Mouse (Mus musculus) MEL (cell line): ENCODE results near the gene Ciao2a. TPM values are rescaled to one million over a fixed set of nuclear protein-coding genes. Genes with fewer than 3 reads are reported as not detected.

Experiments
- DNase-seq: peaks from one replicate; pipeline ENCODE4 v3.0.0; 2011; ENCODE audit warnings: low read depth, low spot score
- H3K27ac ChIP-seq: 2 replicates; pipeline ENCODE4 v1.5.1; 2012; ENCODE audit warnings: low read depth, mild to moderate bottlenecking, control low read depth, low read length, moderate library complexity; ENCODE audit not compliant: control insufficient read depth
- H3K27me3 ChIP-seq, 2 experiments: fragments of 150-350 bp in 1 of 2; sonication (generic) in 1 of 2; 2 replicates each; pipeline ENCODE4 v1.6.1; 2012; ENCODE audit warnings: low read length in 2 of 2, mild to moderate bottlenecking in 2 of 2, improper control_type of control experiment in 1 of 2, moderate library complexity in 1 of 2; ENCODE audit not compliant: insufficient read depth in 2 of 2, control insufficient read depth in 1 of 2
- H3K36me3 ChIP-seq, 2 experiments: 2 replicates each; pipeline ENCODE4 v1.6.1; 2012 to 2014; ENCODE audit warnings: low read length in 2 of 2, improper control_type of control experiment in 1 of 2, inconsistent platforms in 1 of 2, mild to moderate bottlenecking in 1 of 2; ENCODE audit not compliant: insufficient read depth in 2 of 2, control insufficient read depth in 1 of 2
- H3K4me1 ChIP-seq, 2 experiments: fragments of 150-350 bp in 1 of 2; sonication (generic) in 1 of 2; 2 replicates each; pipeline ENCODE4 v1.6.1; 2012; ENCODE audit warnings: low read length in 2 of 2, improper control_type of control experiment in 1 of 2, mild to moderate bottlenecking in 1 of 2; ENCODE audit not compliant: insufficient read depth in 2 of 2, control insufficient read depth in 1 of 2
- H3K4me3 ChIP-seq, 2 experiments: fragments of 150-350 bp in 1 of 2; sonication (generic) in 1 of 2; 2 replicates each; pipeline ENCODE4 v1.5.1; 2012; ENCODE audit warnings: low read depth in 2 of 2, low read length in 2 of 2, mild to moderate bottlenecking in 2 of 2, moderate library complexity in 2 of 2, control low read depth in 1 of 2, improper control_type of control experiment in 1 of 2; ENCODE audit not compliant: control insufficient read depth in 1 of 2, insufficient read depth in 1 of 2
- H3K79me2 ChIP-seq: 2 replicates; pipeline ENCODE4 v1.6.1; 2012; ENCODE audit warnings: mild to moderate bottlenecking, low read length, moderate library complexity; ENCODE audit not compliant: control insufficient read depth, poor library complexity, insufficient read depth
- H3K9ac ChIP-seq: 2 replicates; pipeline ENCODE4 v1.6.1; 2012; ENCODE audit warnings: low read depth, mild to moderate bottlenecking, control low read depth, low read length, moderate library complexity; ENCODE audit not compliant: control insufficient read depth, poor library complexity, severe bottlenecking
- H3K9me3 ChIP-seq: fragments of 150-350 bp; sonication (generic); replicated peaks from 2 replicates; pipeline ENCODE4 v1.6.1; 2012; ENCODE audit warnings: mild to moderate bottlenecking, low read length, improper control_type of control experiment, moderate library complexity; ENCODE audit not compliant: insufficient read depth
- CHD1 ChIP-seq: IDR thresholded peaks from 2 replicates; pipeline ENCODE4 v1.6.1; 2012; ENCODE audit warnings: low read depth, mild to moderate bottlenecking, inconsistent platforms, low read length, improper control_type of control experiment
- CTCF ChIP-seq, 3 experiments: IDR thresholded peaks in 2 of 3; conservative IDR thresholded peaks in 1 of 3; 2 replicates each; pipeline ENCODE4 v1.5.1; 2011 to 2012; ENCODE audit warnings: low read length in 3 of 3, low read depth in 2 of 3, mild to moderate bottlenecking in 2 of 3, improper control_type of control experiment in 1 of 3, inconsistent platforms in 1 of 3, mixed read lengths in 1 of 3, moderate library complexity in 1 of 3; ENCODE audit not compliant: control insufficient read depth in 1 of 3, insufficient read depth in 1 of 3, poor library complexity in 1 of 3, severe bottlenecking in 1 of 3
- E2F4 ChIP-seq: IDR thresholded peaks from 2 replicates; pipeline ENCODE4 v1.6.1; 2011; ENCODE audit warnings: low read depth, low read length, improper control_type of control experiment, borderline replicate concordance
- ELF1 ChIP-seq: IDR thresholded peaks from 2 replicates; pipeline ENCODE4 v1.6.1; 2014; ENCODE audit warnings: low read depth, mild to moderate bottlenecking, inconsistent platforms, low read length, improper control_type of control experiment, moderate library complexity
- EP300 ChIP-seq, 2 experiments: IDR thresholded peaks; 2 replicates each; pipeline ENCODE4 v1.6.1; 2011; ENCODE audit warnings: improper control_type of control experiment in 2 of 2, low read length in 2 of 2, low read depth in 1 of 2, mild to moderate bottlenecking in 1 of 2
- ETS1 ChIP-seq: IDR thresholded peaks from 2 replicates; pipeline ENCODE4 v1.6.1; 2012; ENCODE audit warnings: low read depth, mild to moderate bottlenecking, inconsistent platforms, low read length, improper control_type of control experiment, moderate library complexity
- GABPA ChIP-seq: IDR thresholded peaks from 2 replicates; pipeline ENCODE4 v1.6.1; 2012; ENCODE audit warnings: low read depth, mild to moderate bottlenecking, inconsistent platforms, low read length, improper control_type of control experiment, moderate library complexity
- HCFC1 ChIP-seq: IDR thresholded peaks from 2 replicates; pipeline ENCODE4 v1.6.1; 2012; ENCODE audit warnings: low read depth, mild to moderate bottlenecking, inconsistent platforms, low read length, improper control_type of control experiment, moderate library complexity
- KAT2A ChIP-seq: conservative IDR thresholded peaks from 2 replicates; pipeline ENCODE4 v1.6.1; 2012; ENCODE audit warnings: low read depth, low read length, improper control_type of control experiment, inconsistent platforms
- MAFK ChIP-seq: IDR thresholded peaks from 2 replicates; pipeline ENCODE4 v1.6.1; 2011; ENCODE audit warnings: low read depth, mild to moderate bottlenecking, low read length, improper control_type of control experiment, borderline replicate concordance
- MAX ChIP-seq: IDR thresholded peaks from 2 replicates; pipeline ENCODE4 v1.6.1; 2011; ENCODE audit warnings: low read length, improper control_type of control experiment
- MAZ ChIP-seq: IDR thresholded peaks from 2 replicates; pipeline ENCODE4 v1.6.1; 2012; ENCODE audit warnings: low read depth, mild to moderate bottlenecking, inconsistent platforms, low read length, improper control_type of control experiment
- MXI1 ChIP-seq: IDR thresholded peaks from 2 replicates; pipeline ENCODE4 v1.6.1; 2011; ENCODE audit warnings: mild to moderate bottlenecking, low read depth, low read length, improper control_type of control experiment
- MYB ChIP-seq: IDR thresholded peaks from 2 replicates; pipeline ENCODE4 v1.6.1; 2011; ENCODE audit warnings: mild to moderate bottlenecking, low read depth, low read length, improper control_type of control experiment
- MYC ChIP-seq: IDR thresholded peaks from 2 replicates; pipeline ENCODE4 v1.6.1; 2011; ENCODE audit warnings: low read depth, mild to moderate bottlenecking, low read length, improper control_type of control experiment, moderate library complexity
- NELFE ChIP-seq: IDR thresholded peaks from 2 replicates; pipeline ENCODE4 v1.6.1; 2011; ENCODE audit warnings: low read depth, low read length, improper control_type of control experiment
- POLR2A ChIP-seq, 2 experiments: IDR thresholded peaks; 2 replicates each; pipeline ENCODE4 v1.6.1; 2011 to 2012; ENCODE audit warnings: low read length in 2 of 2, mild to moderate bottlenecking in 2 of 2, control low read depth in 1 of 2, improper control_type of control experiment in 1 of 2, low read depth in 1 of 2, moderate library complexity in 1 of 2; ENCODE audit not compliant: control insufficient read depth in 1 of 2, insufficient read depth in 1 of 2, poor library complexity in 1 of 2
- POLR2AphosphoS2 ChIP-seq: IDR thresholded peaks from 2 replicates; pipeline ENCODE4 v1.6.1; 2011; ENCODE audit warnings: low read length, improper control_type of control experiment
- POLR2AphosphoS5 ChIP-seq: IDR thresholded peaks from 2 replicates; pipeline ENCODE4 v1.6.1; 2012; ENCODE audit warnings: low read depth, borderline replicate concordance, mild to moderate bottlenecking, inconsistent platforms, low read length, moderate library complexity, mixed read lengths
- RAD21 ChIP-seq: IDR thresholded peaks from 2 replicates; pipeline ENCODE4 v1.6.1; 2011; ENCODE audit warnings: mild to moderate bottlenecking, low read depth, low read length, improper control_type of control experiment
- RCOR1 ChIP-seq: IDR thresholded peaks from 2 replicates; pipeline ENCODE4 v1.6.1; 2012; ENCODE audit warnings: low read depth, mild to moderate bottlenecking, inconsistent platforms, low read length, improper control_type of control experiment
- SIN3A ChIP-seq: IDR thresholded peaks from 2 replicates; pipeline ENCODE4 v1.6.1; 2012; ENCODE audit warnings: low read length, improper control_type of control experiment, inconsistent platforms
- SMC3 ChIP-seq: IDR thresholded peaks from 2 replicates; pipeline ENCODE4 v1.6.1; 2011; ENCODE audit warnings: low read depth, low read length, improper control_type of control experiment
- TAL1 ChIP-seq: IDR thresholded peaks from 2 replicates; pipeline ENCODE4 v1.6.1; 2012; ENCODE audit warnings: mild to moderate bottlenecking, inconsistent platforms, low read length, moderate library complexity, mixed read lengths
- TBP ChIP-seq: IDR thresholded peaks from 2 replicates; pipeline ENCODE4 v1.8.0; 2011; ENCODE audit warnings: low read depth, low read length, improper control_type of control experiment
- TCF12 ChIP-seq: IDR thresholded peaks from 2 replicates; pipeline ENCODE4 v1.6.1; 2014; ENCODE audit warnings: low read depth, mild to moderate bottlenecking, inconsistent platforms, low read length, improper control_type of control experiment, moderate library complexity
- UBTF ChIP-seq: IDR thresholded peaks from 2 replicates; pipeline ENCODE4 v1.6.1; 2012; ENCODE audit warnings: low read depth, mild to moderate bottlenecking, inconsistent platforms, low read length, improper control_type of control experiment, moderate library complexity, borderline replicate concordance; ENCODE audit not compliant: insufficient read depth
- USF1 ChIP-seq: IDR thresholded peaks from 2 replicates; pipeline ENCODE4 v1.6.1; 2014; ENCODE audit warnings: low read depth, mild to moderate bottlenecking, inconsistent platforms, low read length, improper control_type of control experiment, moderate library complexity
- ZC3H11A ChIP-seq: IDR thresholded peaks from 2 replicates; pipeline ENCODE4 v1.6.1; 2012; ENCODE audit warnings: low read depth, mild to moderate bottlenecking, inconsistent platforms, low read length, improper control_type of control experiment
- ZKSCAN1 ChIP-seq: IDR thresholded peaks from 2 replicates; pipeline ENCODE4 v1.6.1; 2012; ENCODE audit warnings: low read depth, mild to moderate bottlenecking, inconsistent platforms, low read length, improper control_type of control experiment, moderate library complexity
- ZMIZ1 ChIP-seq: IDR thresholded peaks from 2 replicates; pipeline ENCODE4 v1.6.1; 2012; ENCODE audit warnings: low read depth, mild to moderate bottlenecking, inconsistent platforms, low read length, improper control_type of control experiment, moderate library complexity
- ZNF384 ChIP-seq: IDR thresholded peaks from 2 replicates; pipeline ENCODE4 v1.6.1; 2012; ENCODE audit warnings: low read depth, mild to moderate bottlenecking, inconsistent platforms, low read length, improper control_type of control experiment
- polyA plus RNA-seq, 2 experiments: library from polyadenylated mRNA; stranded (reverse) in 1 of 2; unstranded in 1 of 2; fragments of >175 nt in 1 of 2; fragments of >200 nt in 1 of 2; gene quantifications; 2 replicates each; pipeline versions ENCODE4 v1.2.1 to v1.2.4; 2012; ENCODE audit warnings: low replicate concordance in 2 of 2, low read depth in 1 of 2; ENCODE audit not compliant: insufficient read length in 2 of 2, insufficient read depth in 1 of 2, missing spikeins in 1 of 2
- total RNA-seq: library from RNA; depleted of rRNA; stranded (reverse); fragments of 300-350 nt; gene quantifications from 2 replicates; pipeline ENCODE4 v1.2.3, GENCODE M21; 2012

Ciao2a gene
- total and polyA plus RNA-seq, 3 experiments, result 88.1 to 121 TPM; not detected in 1

- DNase-seq, result no peak
- Histone ChIP-seq H3K27ac (peak overlapping the region; percentile 96), H3K9ac (peak overlapping the region; percentile 25), H3K9me3 (no peaks in the 10 kb centered on the region), H3K79me2 (no peaks in the 10 kb centered on the region), H3K4me1 (peaks cover 34 to 59% of the 10 kb centered on the region in 2 experiments), H3K4me3 (peak overlapping the region; percentile 18 to 32; a peak in 3 of 4 replicates), H3K36me3 (peaks cover 0 to 39% of the 10 kb centered on the region in 2 experiments; a peak in 2 of 4 replicates), H3K27me3 (no peaks in the 10 kb centered on the region)
- no peak for TF ChIP-seq MAFK
- no peak for TF ChIP-seq TBP
- TF ChIP-seq POLR2AphosphoS2, result no peak
- no peak for TF ChIP-seq HCFC1
- TF ChIP-seq MXI1, result 0 out of 2 replicates have a peak, but pooled peaks have one; percentile 49
- TF ChIP-seq ZNF384, result no peak
- TF ChIP-seq CTCF (IDR thresholded peaks at IDR 0.05 in 2 of 3, conservative IDR thresholded peaks at IDR 0.05 in 1 of 3; ENCODE audit: control insufficient read depth in 1 of 3, insufficient read depth in 1 of 3, low read depth in 2 of 3, low read length in 3 of 3, poor library complexity in 1 of 3, severe bottlenecking in 1 of 3), result no peak
- TF ChIP-seq NELFE, result 0 out of 2 replicates have a peak, but pooled peaks have one; percentile 35
- no peak for TF ChIP-seq GABPA
- TF ChIP-seq RAD21, result no peak
- no peak for TF ChIP-seq MYB
- no peak for TF ChIP-seq MYC
- no peak for TF ChIP-seq KAT2A
- no peak for TF ChIP-seq ZKSCAN1
- TF ChIP-seq TCF12, result no peak
- no peak for TF ChIP-seq POLR2A (IDR thresholded peaks at IDR 0.05; ENCODE audit: control insufficient read depth in 1 of 2, insufficient read depth in 1 of 2, low read depth in 1 of 2, low read length in 2 of 2, poor library complexity in 1 of 2)
- no peak for TF ChIP-seq MAZ
- peak; percentile 93; the same call in 1 of the 2 replicates for TF ChIP-seq CHD1
- TF ChIP-seq ELF1, result no peak
- TF ChIP-seq ZMIZ1, result 0 out of 2 replicates have a peak, but pooled peaks have one; percentile 15
- no peak for TF ChIP-seq RCOR1
- no peak for TF ChIP-seq USF1
- TF ChIP-seq SIN3A, result no peak
These were observed 56.2 kb downstream of the Ciao2a start for GRCm38 (mm10) chr9:66182679-66182993.

DNA sequence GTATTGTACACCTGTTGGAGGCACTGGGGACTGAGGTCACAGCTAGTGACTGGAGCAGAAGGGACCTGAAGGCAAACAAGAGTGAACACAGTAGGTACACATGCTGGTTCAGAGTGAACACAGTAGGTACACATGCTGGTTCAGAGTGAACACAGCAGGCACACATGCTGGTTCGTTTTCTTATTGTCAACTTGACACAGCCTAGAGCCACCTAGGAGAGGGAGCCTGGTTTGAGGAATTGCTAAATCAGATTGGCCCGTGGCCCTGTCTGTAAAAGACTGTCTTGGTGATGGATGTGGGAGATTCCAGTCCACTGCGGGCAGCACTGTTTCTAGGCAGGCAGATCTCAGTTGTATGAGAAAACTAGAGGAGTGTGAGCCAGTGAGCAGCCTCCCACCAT, 56.6 kb downstream of the Ciao2a start:
- no peaks in the 10 kb centered on the region for H3K9me3 ChIP-seq
- peak overlapping the region; percentile 25 for H3K9ac ChIP-seq
- DNase-seq, result peak; percentile 93
- no peaks in the 10 kb centered on the region for H3K27me3 ChIP-seq
- peak overlapping the region; percentile 96 for H3K27ac ChIP-seq
- peak overlapping the region; percentile 18 to 32; a peak in 2 of 4 replicates for H3K4me3 ChIP-seq
- no peaks in the 10 kb centered on the region for H3K79me2 ChIP-seq
- peaks cover 34 to 59% of the 10 kb centered on the region in 2 experiments for H3K4me1 ChIP-seq
- H3K36me3 ChIP-seq, result peaks cover 0 to 39% of the 10 kb centered on the region in 2 experiments; a peak in 2 of 4 replicates
- TF ChIP-seq TCF12 (peak; percentile 69; the same call in 1 of the 2 replicates), EP300 (IDR thresholded peaks at IDR 0.05; ENCODE audit: low read depth in 1 of 2, low read length in 2 of 2) (peak; percentile 73 to 75), E2F4 (no peak), ZKSCAN1 (peak; percentile 93), ETS1 (peak; percentile 61; the same call in 1 of the 2 replicates), RCOR1 (peak; percentile 65; the same call in 1 of the 2 replicates), ZC3H11A (no peak), UBTF (no peak), POLR2A (IDR thresholded peaks at IDR 0.05; ENCODE audit: control insufficient read depth in 1 of 2, insufficient read depth in 1 of 2, low read depth in 1 of 2, low read length in 2 of 2, poor library complexity in 1 of 2) (peak in 1 of 2 experiments; percentile 53; a peak in 1 of 4 replicates), TAL1 (no peak; the same call in 1 of the 2 replicates), POLR2AphosphoS5 (no peak), MAX (peak; percentile 39), SMC3 (no peak), ZNF384 (no peak), MAFK (no peak)
